ENCODE assay signal across 9 mouse cellular contexts in genomic region chr11:120238751-120239359, GRCm38 (mm10). TPM values are rescaled to one million over a fixed set of nuclear protein-coding genes. Genes with fewer than 3 reads are reported as not detected.
DNase-seq lines count a peak whose midpoint lies in the region; ATAC-seq and TF ChIP-seq lines count a peak whose summit lies in the region.
"Had no signal": no experiment of that assay in that cellular context is flagged by ENCODE, and none has a peak within 500 bp of the region (broad histone marks: within the 10 kb centered on the region; RNA-seq: fewer than 3 reads in every experiment).

No protein-coding gene starts in this region.

- H3K9me3 ChIP-seq in hindbrain, embryonic 10.5 days = no peaks in the 10 kb centered on the region
- no peaks in the 10 kb centered on the region for H3K9me3 ChIP-seq in limb, embryonic 14.5 days (ENCODE audit: control insufficient read depth, low read length)

- TF ChIP-seq CTCF in small intestine, adult 2 months (IDR thresholded peaks at IDR 0.05; ENCODE audit: extremely low read depth, insufficient read length, insufficient replicate concordance, low read depth, low read length) = no peak

- peak overlapping the region; percentile 73 for H3K4me3 ChIP-seq in hindbrain, embryonic 10.5 days
- H3K4me3 ChIP-seq in limb, embryonic 14.5 days (replicated peaks; ENCODE audit: low read length) = peak overlapping the region; percentile 83
- peak overlapping the region; percentile 22 for H3K4me3 ChIP-seq in small intestine, adult 2 months (ENCODE audit: low read depth, low read length)
- H3K4me3 ChIP-seq: erythroblast, embryonic 14.5 days had no signal

- peaks cover 78% of the 10 kb centered on the region for H3K4me1 ChIP-seq in hindbrain, embryonic 10.5 days (replicated peaks)
- H3K4me1 ChIP-seq in limb, embryonic 14.5 days (ENCODE audit: control insufficient read depth, insufficient read depth, low read length) = peaks cover 55% of the 10 kb centered on the region
- H3K4me1 ChIP-seq in small intestine, adult 2 months (ENCODE audit: control insufficient read depth, insufficient read depth, insufficient read length, low read length) = peaks cover 15% of the 10 kb centered on the region

- peaks cover 4% of the 10 kb centered on the region; the same call in 1 of the 2 replicates for H3K27me3 ChIP-seq in hindbrain, embryonic 10.5 days (ENCODE audit: insufficient read depth, poor library complexity, severe bottlenecking)
- H3K27me3 ChIP-seq in limb, embryonic 14.5 days (ENCODE audit: control insufficient read depth, insufficient read depth, low read length) = no peaks in the 10 kb centered on the region
- H3K27me3 ChIP-seq in small intestine, adult 2 months (ENCODE audit: control insufficient read depth, insufficient read depth, low read length) = no peaks in the 10 kb centered on the region

- no peak for TF ChIP-seq POLR2A in limb, embryonic 14.5 days (IDR thresholded peaks at IDR 0.05; ENCODE audit: borderline replicate concordance, extremely low read depth, insufficient read depth, insufficient read length)
- no peak for TF ChIP-seq POLR2A in small intestine, adult 2 months (IDR thresholded peaks at IDR 0.05; ENCODE audit: low read depth, low read length)

- peaks cover 20% of the 10 kb centered on the region for H3K36me3 ChIP-seq in hindbrain, embryonic 10.5 days
- H3K36me3 ChIP-seq in limb, embryonic 14.5 days (ENCODE audit: control insufficient read depth, insufficient read depth, low read length) = 0 out of 2 replicates have a peak, but pooled peaks cover 10% of the 10 kb centered on the region
- H3K36me3 ChIP-seq in small intestine, adult 2 months (ENCODE audit: control insufficient read depth, insufficient read depth, low read length) = no peaks in the 10 kb centered on the region

- DNase-seq in adrenal gland, postnatal 36 days = peak; percentile 25 to 56
- no peak for DNase-seq in adrenal gland, postnatal 10 days
- peak; percentile 78 for DNase-seq in embryo, embryonic 10 days (ENCODE audit: low spot score)
- DNase-seq in hindbrain, embryonic 10.5 days (ENCODE audit: low spot score) = peak; percentile 83
- DNase-seq in limb, embryonic 14.5 days (ENCODE audit: low spot score) = no peak
- no peak for DNase-seq in right cerebral cortex, postnatal 10 days (ENCODE audit: low spot score in 2 of 2)
- no peak for DNase-seq in layer of hippocampus, adult 9-11 months

- ATAC-seq in limb, embryonic 14.5 days (ENCODE audit: low FRiP score, low read depth) = no peak

- H3K27ac ChIP-seq in hindbrain, embryonic 10.5 days = peak overlapping the region; percentile 100
- peak overlapping the region; percentile 81 for H3K27ac ChIP-seq in limb, embryonic 14.5 days (replicated peaks; ENCODE audit: low read depth, low read length)
- H3K27ac ChIP-seq in small intestine, adult 2 months (ENCODE audit: insufficient read depth, low read depth, low read length) = no peak overlapping the region

- WGBS in hindbrain, embryonic 10.5 days = under 1% methylated on average over 8 of the region's 8 CpGs
- 13% methylated on average over 8 of the region's 8 CpGs for WGBS in limb, embryonic 14.5 days
- WGBS in small intestine, adult 2 months = 29% methylated on average over 8 of the region's 8 CpGs

- H3K4me2 ChIP-seq in limb, embryonic 14.5 days (replicated peaks; ENCODE audit: low read depth, low read length, severe bottlenecking) = peak overlapping the region; percentile 96

- H3K9ac ChIP-seq in limb, embryonic 14.5 days (ENCODE audit: low read depth, low read length, severe bottlenecking) = peak overlapping the region; percentile 99; the same call in 1 of the 2 replicates

RNA-seq across cellular contexts. Expression of gene Bahcc1, which starts 6.1 kb away (rescaled TPM):
- 10 to 100 TPM; 17.5 TPM for total RNA-seq in adrenal gland, postnatal 36 days (2021)
- 10 to 100 TPM; 13.8 to 20.5 TPM for total RNA-seq in adrenal gland, postnatal 10 days (2021)
- 17.0 and 18.8 TPM in 2 replicates for polyA plus RNA-seq in hindbrain, embryonic 10.5 days (2016; fragmentation: Nextera tagmentation; extraction: Ambion mirVana)
- 22.9 and 28.3 TPM in 2 replicates for polyA plus RNA-seq in limb, embryonic 14.5 days (2012; rRNA removed)
- 14.0 and 14.9 TPM in 2 replicates for polyA plus RNA-seq in limb, embryonic 14.5 days (2014; fragmentation: Nextera tagmentation; extraction: Ambion mirVana)
- 7.0 and 15.4 TPM in 2 replicates for polyA plus RNA-seq in small intestine, adult 2 months (2012; rRNA removed)

Comparison
In these comparisons a context has a peak if more than half of its experiments do, and no peak if none do; other contexts are left out.
1. DNase-seq: peak in adrenal gland, postnatal 36 days (2 of 2), embryo, embryonic 10 days (single experiment) and hindbrain, embryonic 10.5 days (single experiment); none in adrenal gland, postnatal 10 days (single experiment), limb, embryonic 14.5 days (single experiment), right cerebral cortex, postnatal 10 days (0 of 2) and layer of hippocampus, adult 9-11 months (single experiment).
2. H3K4me3 ChIP-seq: peak in every context shown above with its lines; median percentile 83 in limb, embryonic 14.5 days; 73 in hindbrain, embryonic 10.5 days; 22 in small intestine, adult 2 months.